Mouse (Mus musculus) spleen, adult 2 months (tissue): Measurements from ENCODE around the gene Cnppd1.

ENCODE experiments used
- CTCF ChIP-seq: fragments of 200-500 bp; IDR thresholded peaks from 2 replicates; pipeline ENCODE4 v1.5.1; 2011; ENCODE audit warnings: mild to moderate bottlenecking, inconsistent platforms; ENCODE audit not compliant: insufficient read depth, insufficient read length, insufficient replicate concordance; ENCODE audit errors: extremely low read depth
- POLR2A ChIP-seq: fragments of 200-500 bp; IDR thresholded peaks from 2 replicates; pipeline ENCODE4 v1.6.1; 2011; ENCODE audit warnings: low read depth, low read length, inconsistent platforms

DNA sequence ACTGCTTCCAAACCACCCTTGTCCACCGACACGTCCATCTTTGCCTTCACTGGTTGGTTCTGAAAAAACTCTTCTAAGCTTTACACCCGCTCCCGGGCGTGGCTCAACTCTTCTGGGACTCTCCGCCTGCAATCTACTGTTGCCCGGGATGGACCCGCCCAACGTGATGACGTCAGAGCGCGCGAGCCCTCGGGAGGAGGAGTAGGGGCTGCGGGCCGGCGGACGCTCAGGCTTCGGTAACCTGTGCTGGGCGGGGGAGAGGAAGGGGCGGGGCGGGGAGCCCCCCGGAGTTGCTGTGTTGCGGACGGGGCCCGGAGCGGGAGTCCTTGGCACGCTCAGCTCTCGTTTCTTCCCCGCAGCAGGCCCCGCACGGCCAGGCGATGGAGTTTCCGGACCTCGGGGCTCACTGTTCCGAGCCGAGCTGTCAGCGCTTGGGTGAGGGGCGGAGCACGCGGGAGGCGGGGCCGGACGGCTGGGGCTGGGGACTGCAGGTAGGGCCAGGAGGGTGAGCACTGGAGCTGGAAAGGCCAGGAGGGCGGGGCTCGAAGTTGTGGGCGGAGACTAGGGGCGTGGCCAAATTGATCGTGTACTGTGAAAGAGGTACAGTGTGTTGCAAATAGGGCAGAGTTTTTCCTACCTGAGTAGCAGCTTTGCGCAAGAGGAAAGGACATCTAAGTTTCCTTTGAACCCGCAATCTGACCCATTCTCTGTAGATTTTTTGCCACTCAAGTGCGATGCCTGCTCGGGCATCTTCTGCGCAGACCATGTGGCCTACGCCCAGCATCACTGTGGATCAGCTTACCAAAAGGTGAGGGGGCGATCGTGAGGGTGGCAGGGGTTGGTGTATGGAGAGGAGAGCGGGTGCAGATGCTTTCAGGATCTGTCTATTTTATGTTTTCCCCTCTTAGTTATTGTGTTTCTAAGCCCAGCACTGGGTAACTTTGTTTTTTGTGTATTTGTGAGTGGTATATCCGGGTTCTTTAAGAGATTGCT, 26.3 kb upstream of the Cnppd1 start, which contains the start of gene Zfand2b:
- TF ChIP-seq CTCF (no peak), POLR2A (peak; percentile 40)
